Mouse (Mus musculus): ENCODE data around the gene Slit1. TPM values are rescaled to one million over a fixed set of nuclear protein-coding genes. Genes with fewer than 3 reads are reported as not detected.
A peak's percentile ranks its signal among the peaks of the same experiment; 100 is the strongest.

Gene Slit1
- polyA plus RNA-seq, 1 experiment = 0.06 TPM

GRCm38 (mm10) chr19:41761529-41761928, 18.1 kb upstream of the Slit1 start:
- Histone ChIP-seq H3K27me3 (ENCODE audit: control insufficient read depth) (no peaks in the 10 kb centered on the region), H3K4me1 (ENCODE audit: control insufficient read depth) (peaks cover 1% of the 10 kb centered on the region), H3K9me3 (ENCODE audit: control insufficient read depth, low read length) (no peaks in the 10 kb centered on the region), H3K36me3 (ENCODE audit: control insufficient read depth) (peaks cover 46% of the 10 kb centered on the region), H3K4me3 (replicated peaks) (no peak overlapping the region)
- no peak for TF ChIP-seq TAL1 (IDR thresholded peaks at IDR 0.05; ENCODE audit: low read length)
- TF ChIP-seq GATA1 (IDR thresholded peaks at IDR 0.05; ENCODE audit: low read length) = no peak

GRCm38 (mm10) chr19:41759765-41760164, 16.3 kb upstream of the Slit1 start:
- H3K4me1 ChIP-seq (ENCODE audit: control insufficient read depth) = peaks cover 1% of the 10 kb centered on the region; the same call in 1 of the 2 replicates
- H3K27me3 ChIP-seq (ENCODE audit: control insufficient read depth) = no peaks in the 10 kb centered on the region

GRCm38 (mm10) chr19:41759270-41759669, 15.8 kb upstream of the Slit1 start:
- TF ChIP-seq GATA1 (IDR thresholded peaks at IDR 0.05; ENCODE audit: low read length) (no peak), TAL1 (IDR thresholded peaks at IDR 0.05; ENCODE audit: low read length) (no peak)
- no peak overlapping the region for H3K4me3 ChIP-seq (replicated peaks)
- no peaks in the 10 kb centered on the region for H3K9me3 ChIP-seq (ENCODE audit: control insufficient read depth, low read length)
- no peaks in the 10 kb centered on the region for H3K27me3 ChIP-seq (ENCODE audit: control insufficient read depth)
- no peaks in the 10 kb centered on the region; the same call in 1 of the 2 replicates for H3K4me1 ChIP-seq (ENCODE audit: control insufficient read depth)
- peaks cover 25% of the 10 kb centered on the region for H3K36me3 ChIP-seq (ENCODE audit: control insufficient read depth)

More at GRCm38 (mm10) chr19:41759765-41760164, 16.3 kb upstream of the Slit1 start:
- TF ChIP-seq TAL1 (IDR thresholded peaks at IDR 0.05; ENCODE audit: low read length) (no peak), GATA1 (IDR thresholded peaks at IDR 0.05; ENCODE audit: low read length) (no peak)
- no peak overlapping the region for H3K4me3 ChIP-seq (replicated peaks)
- no peaks in the 10 kb centered on the region for H3K9me3 ChIP-seq (ENCODE audit: control insufficient read depth, low read length)
- H3K36me3 ChIP-seq (ENCODE audit: control insufficient read depth) = peaks cover 30% of the 10 kb centered on the region

GRCm38 (mm10) chr19:41754760-41755159, 11.3 kb upstream of the Slit1 start:
- Histone ChIP-seq H3K4me3 (replicated peaks) (no peak overlapping the region), H3K27me3 (ENCODE audit: control insufficient read depth) (no peaks in the 10 kb centered on the region), H3K9me3 (ENCODE audit: control insufficient read depth, low read length) (no peaks in the 10 kb centered on the region), H3K36me3 (ENCODE audit: control insufficient read depth) (peaks cover 3% of the 10 kb centered on the region), H3K4me1 (ENCODE audit: control insufficient read depth) (no peaks in the 10 kb centered on the region)
- TF ChIP-seq TAL1 (IDR thresholded peaks at IDR 0.05; ENCODE audit: low read length) (no peak), GATA1 (IDR thresholded peaks at IDR 0.05; ENCODE audit: low read length) (no peak)

- Histone ChIP-seq H3K4me1 (ENCODE audit: control insufficient read depth) (no peaks in the 10 kb centered on the region), H3K4me3 (replicated peaks) (no peak overlapping the region), H3K36me3 (ENCODE audit: control insufficient read depth) (no peaks in the 10 kb centered on the region), H3K9me3 (ENCODE audit: control insufficient read depth, low read length) (no peaks in the 10 kb centered on the region), H3K27me3 (ENCODE audit: control insufficient read depth) (no peaks in the 10 kb centered on the region; the same call in 1 of the 2 replicates)
- TF ChIP-seq GATA1 (IDR thresholded peaks at IDR 0.05; ENCODE audit: low read length) = no peak
Measured at GRCm38 (mm10) chr19:41751906-41752305, 8.4 kb upstream of the Slit1 start.

- TF ChIP-seq GATA1 (IDR thresholded peaks at IDR 0.05; ENCODE audit: low read length) = no peak
- TF ChIP-seq TAL1 (IDR thresholded peaks at IDR 0.05; ENCODE audit: low read length) = no peak
Measured at GRCm38 (mm10) chr19:41747436-41747835, 4.0 kb upstream of the Slit1 start.

GRCm38 (mm10) chr19:41745941-41746557, 2.6 kb upstream of the Slit1 start:
- peaks cover 2% of the 10 kb centered on the region; the same call in 1 of the 2 replicates for H3K4me1 ChIP-seq (ENCODE audit: control insufficient read depth)
- no peak for TF ChIP-seq TAL1 (IDR thresholded peaks at IDR 0.05; ENCODE audit: low read length)
- TF ChIP-seq GATA1 (IDR thresholded peaks at IDR 0.05; ENCODE audit: low read length) = no peak
- no peaks in the 10 kb centered on the region for H3K36me3 ChIP-seq (ENCODE audit: control insufficient read depth)
- peaks cover 53% of the 10 kb centered on the region for H3K27me3 ChIP-seq (ENCODE audit: control insufficient read depth)
- no peak overlapping the region for H3K4me3 ChIP-seq (replicated peaks)
- no peaks in the 10 kb centered on the region for H3K9me3 ChIP-seq (ENCODE audit: control insufficient read depth, low read length)

More at GRCm38 (mm10) chr19:41747436-41747835, 4.0 kb upstream of the Slit1 start:
- Histone ChIP-seq H3K27me3 (ENCODE audit: control insufficient read depth) (peaks cover 41% of the 10 kb centered on the region), H3K4me3 (replicated peaks) (no peak overlapping the region), H3K4me1 (ENCODE audit: control insufficient read depth) (peaks cover 2% of the 10 kb centered on the region; the same call in 1 of the 2 replicates), H3K36me3 (ENCODE audit: control insufficient read depth) (no peaks in the 10 kb centered on the region), H3K9me3 (ENCODE audit: control insufficient read depth, low read length) (no peaks in the 10 kb centered on the region)

- Histone ChIP-seq H3K4me3 (replicated peaks) (no peak overlapping the region), H3K4me1 (ENCODE audit: control insufficient read depth) (peaks cover 44% of the 10 kb centered on the region), H3K36me3 (ENCODE audit: control insufficient read depth) (no peaks in the 10 kb centered on the region), H3K9me3 (ENCODE audit: control insufficient read depth, low read length) (no peaks in the 10 kb centered on the region), H3K27me3 (ENCODE audit: control insufficient read depth) (peaks cover 57% of the 10 kb centered on the region)
- TF ChIP-seq GATA1 (IDR thresholded peaks at IDR 0.05; ENCODE audit: low read length) (no peak), TAL1 (IDR thresholded peaks at IDR 0.05; ENCODE audit: low read length) (no peak)
Measured at GRCm38 (mm10) chr19:41738896-41739295, 4.6 kb downstream of the Slit1 start.

GRCm38 (mm10) chr19:41738429-41738805, 5.0 kb downstream of the Slit1 start:
- Histone ChIP-seq H3K4me3 (replicated peaks) (peak overlapping the region; percentile 60), H3K36me3 (ENCODE audit: control insufficient read depth) (no peaks in the 10 kb centered on the region), H3K9me3 (ENCODE audit: control insufficient read depth, low read length) (no peaks in the 10 kb centered on the region), H3K27me3 (ENCODE audit: control insufficient read depth) (peaks cover 54% of the 10 kb centered on the region), H3K4me1 (ENCODE audit: control insufficient read depth) (peaks cover 44% of the 10 kb centered on the region)
- TF ChIP-seq TAL1 (IDR thresholded peaks at IDR 0.05; ENCODE audit: low read length) (no peak), GATA1 (IDR thresholded peaks at IDR 0.05; ENCODE audit: low read length) (no peak)
